Mouse (Mus musculus) granulocyte monocyte progenitor cell, adult 5-6 weeks (primary cell): ENCODE results near the gene Gm13289. TPM values are rescaled to one million over a fixed set of nuclear protein-coding genes. Genes with fewer than 3 reads are reported as not detected.
A peak's percentile ranks its signal among the peaks of the same experiment; 100 is the strongest.
"Not testable (repeated sequence)": the region's sequence is repeated elsewhere in the genome, so short reads cannot be mapped to it uniquely, and the experiment has no call there.

Experiments used
- ATAC-seq: replicated peaks from 2 replicates; pipeline ENCODE4 v1.8.0; 2016; ENCODE audit warnings: mild to moderate bottlenecking, moderate TSS enrichment, inconsistent platforms; ENCODE audit not compliant: poor library complexity, severe bottlenecking
- total RNA-seq, 2 experiments: library from RNA; stranded (forward) in 1 of 2; stranded (reverse) in 1 of 2; fragments of 200-712, 200-1000 nt in 1 of 2; fragments of >200 nt in 1 of 2; fragmentation: Nextera tagmentation in 1 of 2; gene quantifications; 2 replicates each; pipeline ENCODE4 v1.2.3; 2014 to 2017

Gm13289 gene
- total RNA-seq, 2 experiments from 2014 or later: not detected

GRCm38 (mm10) chr4:88780320-88780719 is 3.6 kb downstream of the Gm13289 start:
- not testable (repeated sequence) for ATAC-seq

- not testable (repeated sequence) for ATAC-seq
Observed at GRCm38 (mm10) chr4:88781831-88782230, 5.1 kb downstream of the Gm13289 start, which contains the start of gene Ifnz. TSS of gene Ifnz (plus strand) at chr4:88782131.

GRCm38 (mm10) chr4:88782335-88782734 is 5.6 kb downstream of the Gm13289 start:
- not testable (repeated sequence) for ATAC-seq

GRCm38 (mm10) chr4:88785409-88785808 is 8.7 kb downstream of the Gm13289 start, which contains the start of gene Gm13276:
TSS of gene Gm13276 (plus strand) at chr4:88785709.
- not testable (repeated sequence) for ATAC-seq

- not testable (repeated sequence) for ATAC-seq
Observed at GRCm38 (mm10) chr4:88788402-88788801, 11.7 kb downstream of the Gm13289 start, which contains the start of gene Gm13277. TSS of gene Gm13277 (plus strand) at chr4:88788632.

- ATAC-seq: not testable (repeated sequence)
Observed at GRCm38 (mm10) chr4:88791250-88791649, 14.5 kb downstream of the Gm13289 start, which contains the start of gene Gm13278. TSS of gene Gm13278 (plus strand) at chr4:88791550.

- ATAC-seq: not testable (repeated sequence)
Observed at GRCm38 (mm10) chr4:88793936-88794675, 17.4 kb downstream of the Gm13289 start, which contains the start of gene Gm13275. TSS of gene Gm13275 (plus strand) at chr4:88794487.

GRCm38 (mm10) chr4:88797097-88797496 is 20.4 kb downstream of the Gm13289 start, which contains the start of gene Gm13279:
TSS of gene Gm13279 (plus strand) at chr4:88797397.
- ATAC-seq: not testable (repeated sequence)

GRCm38 (mm10) chr4:88799365-88799764 is 22.6 kb downstream of the Gm13289 start, which contains the start of gene Gm13285:
TSS of gene Gm13285 (plus strand) at chr4:88799665.
- not testable (repeated sequence) for ATAC-seq

- ATAC-seq: not testable (repeated sequence)
Observed at GRCm38 (mm10) chr4:88802954-88803353, 26.2 kb downstream of the Gm13289 start, which contains the start of gene Gm13287. TSS of gene Gm13287 (plus strand) at chr4:88803254.

- not testable (repeated sequence) for ATAC-seq
Observed at GRCm38 (mm10) chr4:88805231-88805630, 28.5 kb downstream of the Gm13289 start, which contains the start of gene Gm13288. TSS of gene Gm13288 (plus strand) at chr4:88805531.

GRCm38 (mm10) chr4:88805761-88806160 is 29.0 kb downstream of the Gm13289 start:
- ATAC-seq: not testable (repeated sequence)

- no peak for ATAC-seq
Observed at GRCm38 (mm10) chr4:88815928-88816327, 39.2 kb downstream of the Gm13289 start, which contains the start of gene Ifna7. TSS of gene Ifna7 (plus strand) at chr4:88816228.

- ATAC-seq: no peak
Observed at GRCm38 (mm10) chr4:88819659-88820058, 42.9 kb downstream of the Gm13289 start, which contains the start of gene Ifna11. TSS of gene Ifna11 (plus strand) at chr4:88819959.

GRCm38 (mm10) chr4:88822995-88823394 is 46.3 kb downstream of the Gm13289 start:
- ATAC-seq: 0 out of 2 replicates have a peak, but pooled peaks have one; percentile 30

Other genes starting within 250 kb of the Gm13289 start
Only the 30 nearest of the 31 such genes appear.
- gene Ifna14, start 205.1 kb upstream of the Gm13289 start, total RNA-seq (2014; fragmentation: Nextera tagmentation): not detected in 2 replicates
- gene Ifna14, start 205.1 kb upstream of the Gm13289 start, total RNA-seq (2017): not detected in 2 replicates
- not detected in 2 replicates for gene Ifna9, start 184.5 kb upstream of the Gm13289 start, total RNA-seq (2014; fragmentation: Nextera tagmentation)
- gene Ifna9, start 184.5 kb upstream of the Gm13289 start, total RNA-seq (2017): not detected in 2 replicates
- gene Ifna12, start 173.5 kb upstream of the Gm13289 start, total RNA-seq (2014; fragmentation: Nextera tagmentation): not detected in 2 replicates
- not detected in 2 replicates for gene Ifna12, start 173.5 kb upstream of the Gm13289 start, total RNA-seq (2017)
- gene C87499, start 142.5 kb upstream of the Gm13289 start, total RNA-seq (2014; fragmentation: Nextera tagmentation): not detected in 2 replicates
- not detected in 2 replicates for gene C87499, start 142.5 kb upstream of the Gm13289 start, total RNA-seq (2017)
- gene Ifna13, start 132.5 kb upstream of the Gm13289 start, total RNA-seq (2014; fragmentation: Nextera tagmentation): not detected in 2 replicates
- not detected in 2 replicates for gene Ifna13, start 132.5 kb upstream of the Gm13289 start, total RNA-seq (2017)
- not detected in 2 replicates for gene Ifna16, start 100.0 kb upstream of the Gm13289 start, total RNA-seq (2014; fragmentation: Nextera tagmentation)
- not detected in 2 replicates for gene Ifna16, start 100.0 kb upstream of the Gm13289 start, total RNA-seq (2017)
- gene Ifna2, start 93.0 kb upstream of the Gm13289 start, total RNA-seq (2014; fragmentation: Nextera tagmentation): not detected in 2 replicates
- gene Ifna2, start 93.0 kb upstream of the Gm13289 start, total RNA-seq (2017): not detected in 2 replicates
- gene Ifnab, start 85.6 kb upstream of the Gm13289 start, total RNA-seq (2014; fragmentation: Nextera tagmentation): not detected in 2 replicates
- not detected in 2 replicates for gene Ifnab, start 85.6 kb upstream of the Gm13289 start, total RNA-seq (2017)
- gene Gm26566, start 55.1 kb upstream of the Gm13289 start, total RNA-seq (2014; fragmentation: Nextera tagmentation): not detected in 2 replicates
- gene Gm26566, start 55.1 kb upstream of the Gm13289 start, total RNA-seq (2017): 0.69 TPM in 1 of 2 replicates, not detected in the other
- gene Klhl9, start 54.5 kb upstream of the Gm13289 start, total RNA-seq (2014; fragmentation: Nextera tagmentation): 33.5 and 45.5 TPM in 2 replicates
- gene Klhl9, start 54.5 kb upstream of the Gm13289 start, total RNA-seq (2017): 72.4 and 96.0 TPM in 2 replicates
- gene Gm13271, start 22.1 kb upstream of the Gm13289 start, total RNA-seq (2014; fragmentation: Nextera tagmentation): not detected in 2 replicates
- not detected in 2 replicates for gene Gm13271, start 22.1 kb upstream of the Gm13289 start, total RNA-seq (2017)
- gene Gm13283, start 16.8 kb upstream of the Gm13289 start, total RNA-seq (2014; fragmentation: Nextera tagmentation): 0.49 TPM in 1 of 2 replicates, not detected in the other
- 0.21 TPM in 1 of 2 replicates, not detected in the other for gene Gm13283, start 16.8 kb upstream of the Gm13289 start, total RNA-seq (2017)
- gene Gm13290, start 3.1 kb upstream of the Gm13289 start, total RNA-seq (2014; fragmentation: Nextera tagmentation): not detected in 2 replicates
- gene Gm13290, start 3.1 kb upstream of the Gm13289 start, total RNA-seq (2017): not detected in 2 replicates
- gene Gm13272, start 2.9 kb downstream of the Gm13289 start, total RNA-seq (2014; fragmentation: Nextera tagmentation): not detected in 2 replicates
- not detected in 2 replicates for gene Gm13272, start 2.9 kb downstream of the Gm13289 start, total RNA-seq (2017)
- 1.5 TPM in 1 of 2 replicates, not detected in the other for gene Ifnz, start 5.2 kb downstream of the Gm13289 start, total RNA-seq (2014; fragmentation: Nextera tagmentation)
- gene Ifnz, start 5.2 kb downstream of the Gm13289 start, total RNA-seq (2017): 0.22 and 0.52 TPM in 2 replicates
- gene Gm13276, start 8.8 kb downstream of the Gm13289 start, total RNA-seq (2014; fragmentation: Nextera tagmentation): not detected in 2 replicates
- gene Gm13276, start 8.8 kb downstream of the Gm13289 start, total RNA-seq (2017): not detected in 2 replicates
- gene Gm13277, start 11.7 kb downstream of the Gm13289 start, total RNA-seq (2014; fragmentation: Nextera tagmentation): not detected in 2 replicates
- gene Gm13277, start 11.7 kb downstream of the Gm13289 start, total RNA-seq (2017): not detected in 2 replicates
- not detected in 2 replicates for gene Gm13278, start 14.6 kb downstream of the Gm13289 start, total RNA-seq (2014; fragmentation: Nextera tagmentation)
- not detected in 2 replicates for gene Gm13278, start 14.6 kb downstream of the Gm13289 start, total RNA-seq (2017)
- not detected in 2 replicates for gene Gm13275, start 17.6 kb downstream of the Gm13289 start, total RNA-seq (2014; fragmentation: Nextera tagmentation)
- not detected in 2 replicates for gene Gm13275, start 17.6 kb downstream of the Gm13289 start, total RNA-seq (2017)
- gene Gm13279, start 20.5 kb downstream of the Gm13289 start, total RNA-seq (2014; fragmentation: Nextera tagmentation): not detected in 2 replicates
- gene Gm13279, start 20.5 kb downstream of the Gm13289 start, total RNA-seq (2017): not detected in 2 replicates
- not detected in 2 replicates for gene Gm13285, start 22.7 kb downstream of the Gm13289 start, total RNA-seq (2014; fragmentation: Nextera tagmentation)
- not detected in 2 replicates for gene Gm13285, start 22.7 kb downstream of the Gm13289 start, total RNA-seq (2017)
- gene Gm13287, start 26.3 kb downstream of the Gm13289 start, total RNA-seq (2014; fragmentation: Nextera tagmentation): not detected in 2 replicates
- not detected in 2 replicates for gene Gm13287, start 26.3 kb downstream of the Gm13289 start, total RNA-seq (2017)
- not detected in 2 replicates for gene Gm13288, start 28.6 kb downstream of the Gm13289 start, total RNA-seq (2014; fragmentation: Nextera tagmentation)
- gene Gm13288, start 28.6 kb downstream of the Gm13289 start, total RNA-seq (2017): not detected in 2 replicates
- not detected in 2 replicates for gene Ifna7, start 39.3 kb downstream of the Gm13289 start, total RNA-seq (2014; fragmentation: Nextera tagmentation)
- gene Ifna7, start 39.3 kb downstream of the Gm13289 start, total RNA-seq (2017): not detected in 2 replicates
- gene Ifna11, start 43.0 kb downstream of the Gm13289 start, total RNA-seq (2014; fragmentation: Nextera tagmentation): not detected in 2 replicates
- gene Ifna11, start 43.0 kb downstream of the Gm13289 start, total RNA-seq (2017): not detected in 2 replicates
- gene Ifna6, start 50.5 kb downstream of the Gm13289 start, total RNA-seq (2014; fragmentation: Nextera tagmentation): not detected in 2 replicates
- not detected in 2 replicates for gene Ifna6, start 50.5 kb downstream of the Gm13289 start, total RNA-seq (2017)
- not detected in 2 replicates for gene Ifna5, start 58.6 kb downstream of the Gm13289 start, total RNA-seq (2014; fragmentation: Nextera tagmentation)
- gene Ifna5, start 58.6 kb downstream of the Gm13289 start, total RNA-seq (2017): not detected in 2 replicates
- gene Ifna4, start 64.9 kb downstream of the Gm13289 start, total RNA-seq (2014; fragmentation: Nextera tagmentation): not detected in 2 replicates
- gene Ifna4, start 64.9 kb downstream of the Gm13289 start, total RNA-seq (2017): not detected in 2 replicates
- gene Ifna1, start 73.2 kb downstream of the Gm13289 start, total RNA-seq (2014; fragmentation: Nextera tagmentation): not detected in 2 replicates
- not detected in 2 replicates for gene Ifna1, start 73.2 kb downstream of the Gm13289 start, total RNA-seq (2017)
- not detected in 2 replicates for gene Ifne, start 103.3 kb downstream of the Gm13289 start, total RNA-seq (2014; fragmentation: Nextera tagmentation)
- gene Ifne, start 103.3 kb downstream of the Gm13289 start, total RNA-seq (2017): not detected in 2 replicates